Mouse (Mus musculus) left cerebral cortex, adult 18-20 months (tissue): ENCODE data around the gene Retreg1. TPM values are rescaled to one million over a fixed set of nuclear protein-coding genes. Genes with fewer than 3 reads are reported as not detected.
A peak's percentile ranks its signal among the peaks of the same experiment; 100 is the strongest.

Source experiments
- DNase-seq, 2 experiments: peaks; one replicate each; pipeline ENCODE4 v3.0.0; 2021 to 2022; ENCODE audit warnings: low spot score in 2 of 2, mixed read lengths in 1 of 2
- total RNA-seq, 2 experiments: library from RNA; stranded (reverse); gene quantifications; 2 replicates each; pipeline ENCODE4 v1.2.3; 2021

Retreg1 gene
- total RNA-seq, 2 experiments from 2014 or later = 34.4 to 36.1 TPM

- DNase-seq = no peak
These were observed 34.8 kb downstream of the Retreg1 start for GRCm38 (mm10) chr15:25877798-25878197.

- DNase-seq = no peak
These were observed 36.2 kb downstream of the Retreg1 start for GRCm38 (mm10) chr15:25879229-25879628.

DNA sequence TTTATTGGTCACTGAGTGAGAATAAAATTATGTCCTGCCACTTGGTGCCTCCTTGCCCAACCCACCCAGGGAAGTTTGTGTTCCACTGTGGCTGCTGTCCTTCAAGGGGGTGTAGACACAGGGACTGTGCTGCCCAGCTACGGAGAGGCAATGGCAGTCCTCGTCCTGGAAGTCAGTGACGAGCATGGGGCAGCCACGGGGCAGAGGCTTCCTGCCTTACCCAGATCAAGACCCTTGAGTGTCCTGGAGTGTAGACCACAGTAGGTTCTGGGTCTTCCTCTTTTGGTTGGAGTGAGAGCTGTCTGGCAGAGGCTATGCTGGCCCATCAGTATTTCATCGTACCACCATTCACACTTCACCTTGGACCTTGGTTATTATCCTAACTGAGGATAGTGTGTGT lies 37.2 kb downstream of the Retreg1 start:
- no peak for DNase-seq

DNA sequence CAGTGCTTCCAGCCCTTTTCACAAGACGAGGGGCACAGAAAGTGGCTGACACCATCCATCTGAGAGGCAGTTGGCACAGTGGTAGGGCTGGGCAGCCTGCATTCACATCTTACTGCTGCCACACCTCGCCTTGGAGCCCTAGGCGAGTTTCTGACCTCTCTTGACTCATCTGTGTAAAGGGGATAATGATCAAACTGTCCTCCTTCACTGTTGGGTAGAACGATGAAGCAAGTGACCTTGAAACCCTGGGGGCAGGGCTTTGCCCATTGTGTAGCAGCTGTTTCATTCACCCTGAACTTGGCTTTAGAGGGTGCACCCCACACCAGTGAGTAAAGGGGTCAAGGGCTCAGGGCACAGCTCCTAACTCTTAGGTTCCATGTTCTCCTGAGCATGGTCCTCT lies 39.0 kb downstream of the Retreg1 start:
- no peak for DNase-seq

DNA sequence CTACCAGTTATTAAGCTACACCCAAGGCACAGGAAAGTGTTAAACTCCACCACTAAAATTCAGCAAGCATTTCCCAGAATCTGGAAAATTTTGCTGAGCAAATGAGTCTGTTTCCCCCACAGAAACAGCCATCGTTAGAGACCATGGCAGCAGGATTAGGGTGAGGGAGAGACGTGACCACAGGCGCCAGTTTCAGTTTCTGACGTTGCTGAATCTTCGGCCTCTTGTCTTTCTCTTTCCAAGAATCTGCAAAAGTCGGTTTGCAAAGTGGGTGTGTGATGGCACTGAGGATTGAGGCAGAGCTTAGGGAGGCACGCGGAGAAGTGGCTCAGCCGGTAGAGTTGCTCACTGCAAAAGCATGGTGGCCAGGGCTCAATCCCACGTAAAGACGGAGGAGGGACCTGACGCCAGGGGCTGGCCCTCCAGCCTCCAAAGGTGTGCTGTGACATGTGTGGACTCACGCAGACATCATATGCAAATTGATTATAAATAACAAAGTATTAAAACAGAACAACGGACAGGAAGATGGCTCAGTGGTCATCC lies 41.5 kb downstream of the Retreg1 start:
- DNase-seq = no peak

- DNase-seq = peak in 1 of 2 experiments; percentile 42
These were observed 43.6 kb downstream of the Retreg1 start for GRCm38 (mm10) chr15:25886581-25887011.

- DNase-seq = no peak
These were observed 46.9 kb downstream of the Retreg1 start for GRCm38 (mm10) chr15:25889927-25890326.

DNA sequence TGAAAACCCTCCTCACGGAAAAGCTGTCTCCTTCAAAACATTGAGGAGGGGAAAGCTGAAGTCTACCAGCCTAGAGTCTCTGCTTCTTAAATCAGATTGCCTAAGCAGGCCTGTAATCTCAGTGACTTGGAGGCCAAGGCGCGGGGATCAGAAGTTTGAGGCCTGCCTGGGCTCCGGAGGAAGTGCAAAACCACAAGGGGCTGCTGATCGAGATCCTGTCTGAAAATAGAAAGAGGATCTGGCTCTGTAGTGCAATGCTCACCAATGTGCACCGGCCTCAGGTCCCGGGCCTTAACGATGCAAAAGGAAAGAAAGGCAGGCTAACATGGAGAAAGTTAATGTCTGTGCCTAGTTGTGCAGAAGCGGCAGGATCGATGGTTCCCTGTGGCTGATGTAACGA lies 48.6 kb downstream of the Retreg1 start:
- DNase-seq = no peak

- DNase-seq = no peak
These were observed 50.3 kb downstream of the Retreg1 start for GRCm38 (mm10) chr15:25893327-25893726.

DNA sequence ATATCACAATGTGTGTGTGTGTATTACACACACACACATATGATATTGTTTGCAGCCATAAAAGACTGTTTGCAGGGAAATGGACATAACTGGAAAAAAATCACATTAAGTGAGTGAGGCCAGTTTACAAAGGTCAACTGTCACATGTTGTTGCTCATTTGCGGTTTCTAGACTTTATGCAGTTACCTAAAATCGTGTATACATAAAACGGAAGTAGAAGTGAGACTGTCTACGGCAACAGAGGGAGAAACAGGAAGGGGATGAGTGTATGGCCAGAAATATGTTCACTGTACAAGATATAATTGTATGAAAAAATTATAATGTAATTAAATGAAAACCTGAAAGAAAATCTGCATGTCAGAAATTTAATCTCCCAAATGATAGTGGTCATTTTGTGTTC lies 53.8 kb downstream of the Retreg1 start:
- no peak for DNase-seq

DNA sequence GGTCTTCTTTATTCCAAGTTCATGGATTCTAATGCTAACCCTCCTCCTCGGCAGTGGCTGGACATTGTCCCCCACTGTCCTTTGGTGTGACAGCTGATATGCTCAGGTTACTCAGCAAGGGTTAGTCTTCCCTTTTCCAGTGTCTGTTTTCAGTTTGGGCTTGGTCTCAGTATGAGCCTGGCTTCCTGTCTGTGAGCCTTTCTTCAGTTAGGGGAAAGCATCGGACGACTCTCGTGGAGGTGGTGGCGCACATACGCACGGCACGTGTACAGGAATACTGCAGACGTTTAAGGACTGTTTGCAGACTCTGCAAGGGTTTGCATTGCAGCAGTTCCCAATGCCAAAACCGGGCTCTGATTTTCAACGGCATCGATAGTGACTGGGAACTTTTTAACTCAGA lies 54.6 kb downstream of the Retreg1 start:
- no peak for DNase-seq

DNA sequence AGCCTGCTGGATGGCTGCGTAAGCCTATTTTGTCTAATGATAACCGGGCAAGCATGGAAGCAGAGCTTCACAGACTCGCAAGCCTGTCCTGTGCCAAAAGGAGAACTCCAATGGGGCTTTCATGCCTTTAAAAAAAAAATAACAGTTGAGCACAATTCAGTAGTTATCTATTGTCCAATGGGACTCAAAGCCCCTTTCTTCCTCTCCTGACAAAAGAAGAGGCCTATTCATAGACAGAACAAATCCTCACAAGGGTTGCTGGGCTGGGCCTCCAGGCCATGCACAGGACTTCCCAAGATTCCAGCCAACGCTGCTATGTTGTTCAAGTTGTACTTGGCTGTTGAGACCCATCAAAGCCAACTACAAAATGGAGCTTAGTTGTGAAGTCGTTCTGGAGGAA lies 56.0 kb downstream of the Retreg1 start:
- DNase-seq = no peak

GRCm38 (mm10) chr15:25900540-25900939 lies 57.6 kb downstream of the Retreg1 start:
- peak; percentile 68 to 77 for DNase-seq

DNA sequence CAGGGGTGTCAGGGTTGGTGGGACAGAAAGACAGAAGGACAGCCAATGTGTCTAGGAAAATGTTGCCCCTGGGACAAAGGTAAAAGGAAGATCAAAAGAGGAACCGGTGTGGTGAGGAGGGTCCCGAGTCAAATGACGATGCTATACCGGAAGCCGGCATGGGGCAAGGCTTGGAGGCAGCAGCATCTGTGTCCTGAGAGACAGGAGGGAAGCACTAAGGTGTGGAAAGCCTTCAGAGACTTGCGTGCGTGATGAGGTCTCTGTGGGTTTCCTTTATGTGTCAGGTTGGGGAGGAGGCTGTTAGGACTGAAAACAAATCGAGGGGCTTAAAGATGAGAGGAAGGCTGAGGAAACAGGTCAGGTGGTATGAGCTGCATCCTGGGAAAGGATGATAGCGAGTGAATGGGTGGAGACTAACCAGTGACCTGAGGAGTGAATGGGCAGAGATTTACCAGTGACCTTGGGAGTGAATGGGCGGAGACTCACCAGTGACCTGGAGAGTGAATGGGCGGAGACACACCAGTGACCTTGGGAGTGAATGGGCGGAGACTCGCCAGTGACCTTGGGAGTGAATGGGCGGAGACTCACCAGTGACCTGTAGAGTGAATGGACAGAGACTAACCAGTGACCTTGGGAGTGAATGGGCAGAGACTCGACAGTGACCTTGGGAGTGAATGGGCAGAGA lies 60.1 kb downstream of the Retreg1 start:
- no peak for DNase-seq

DNA sequence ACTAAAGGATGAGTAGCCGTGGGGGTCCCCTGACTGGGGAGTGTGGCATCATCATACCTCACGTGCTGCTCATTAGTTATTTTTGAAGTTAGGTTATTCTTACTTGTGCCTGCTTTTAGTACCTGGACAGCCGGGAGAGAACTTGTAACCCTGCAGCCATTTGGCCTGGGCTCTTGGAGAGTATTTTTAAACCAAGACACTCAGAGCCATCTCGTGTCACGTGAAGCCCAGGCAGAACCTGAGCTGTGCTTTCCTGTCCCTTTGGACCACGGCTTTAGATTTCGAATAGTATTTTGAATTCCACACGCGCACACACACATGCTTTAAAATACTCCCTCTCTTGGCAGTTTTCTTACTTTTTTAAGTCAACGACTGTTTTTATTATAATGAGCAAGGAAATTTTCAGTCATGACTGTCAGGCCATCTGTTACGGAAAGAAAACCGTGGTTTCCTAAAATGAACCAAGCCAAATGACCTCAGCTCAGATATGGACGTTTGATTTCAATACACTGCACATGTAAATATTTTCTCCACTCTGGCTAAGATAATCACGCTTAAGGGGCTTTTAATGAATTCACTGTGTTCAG lies 61.5 kb downstream of the Retreg1 start:
- DNase-seq = no peak

- DNase-seq = no peak
These were observed 67.0 kb downstream of the Retreg1 start for GRCm38 (mm10) chr15:25909783-25910494.

DNA sequence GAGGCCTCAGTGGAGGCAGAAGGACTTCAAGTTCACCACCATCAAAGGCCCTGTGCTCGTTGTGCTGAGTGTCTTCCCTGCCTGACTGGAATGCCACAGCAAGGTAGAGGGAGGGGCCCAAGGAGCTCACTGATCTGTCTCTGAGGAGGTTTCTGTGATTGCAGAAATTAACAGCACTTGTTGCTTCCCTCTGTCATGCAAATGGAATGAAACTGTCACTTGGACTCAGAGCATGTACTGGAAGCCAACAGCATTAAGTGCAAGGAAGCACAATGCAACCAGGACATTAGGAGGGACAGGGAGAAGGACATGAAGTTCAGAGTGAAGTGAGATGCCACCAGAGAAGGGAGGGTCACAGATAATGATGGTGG lies 67.5 kb downstream of the Retreg1 start:
- DNase-seq = no peak

DNA sequence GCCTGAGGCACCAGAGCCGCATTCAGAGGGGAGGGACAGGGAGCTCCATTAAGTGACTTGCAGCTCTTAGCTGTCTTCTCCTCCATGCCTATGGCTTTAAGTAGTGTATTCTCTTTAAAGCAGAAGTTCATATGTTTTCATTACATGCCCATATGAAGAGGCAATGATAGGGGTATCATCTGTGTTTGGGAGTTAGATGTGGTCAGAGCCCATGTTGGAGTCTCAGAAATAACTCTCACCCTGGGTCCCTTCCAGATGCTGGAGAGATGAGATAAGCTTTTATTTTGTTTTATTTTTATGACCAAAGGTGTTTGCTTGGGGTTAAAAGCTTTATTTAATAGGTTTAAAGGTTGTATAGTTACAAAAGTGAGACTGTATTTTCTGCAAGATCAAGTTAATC lies 67.9 kb downstream of the Retreg1 start:
- no peak for DNase-seq

DNA sequence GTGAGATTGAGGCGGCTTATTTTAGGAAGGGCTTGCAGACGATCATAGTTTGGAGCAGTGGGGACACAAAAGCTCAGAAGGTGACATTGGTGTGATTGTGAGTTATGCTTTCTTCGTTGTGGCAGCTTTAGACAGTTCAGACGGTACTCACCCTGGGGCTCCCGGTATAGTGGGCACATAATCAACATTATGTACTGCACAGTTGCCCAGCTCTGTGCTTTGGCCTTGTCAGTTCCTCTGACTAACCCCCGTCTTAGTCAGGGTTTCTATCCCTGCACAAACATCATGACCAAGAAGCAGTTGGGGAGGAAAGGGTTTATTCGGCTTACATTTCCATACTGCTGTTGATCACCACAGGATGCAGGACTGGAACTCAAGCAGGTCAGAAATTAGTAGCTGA lies 69.9 kb downstream of the Retreg1 start:
- DNase-seq = no peak

- no peak for DNase-seq
These were observed 70.7 kb downstream of the Retreg1 start for GRCm38 (mm10) chr15:25913659-25914058.

GRCm38 (mm10) chr15:25914160-25914559 lies 71.2 kb downstream of the Retreg1 start:
- no peak for DNase-seq

DNA sequence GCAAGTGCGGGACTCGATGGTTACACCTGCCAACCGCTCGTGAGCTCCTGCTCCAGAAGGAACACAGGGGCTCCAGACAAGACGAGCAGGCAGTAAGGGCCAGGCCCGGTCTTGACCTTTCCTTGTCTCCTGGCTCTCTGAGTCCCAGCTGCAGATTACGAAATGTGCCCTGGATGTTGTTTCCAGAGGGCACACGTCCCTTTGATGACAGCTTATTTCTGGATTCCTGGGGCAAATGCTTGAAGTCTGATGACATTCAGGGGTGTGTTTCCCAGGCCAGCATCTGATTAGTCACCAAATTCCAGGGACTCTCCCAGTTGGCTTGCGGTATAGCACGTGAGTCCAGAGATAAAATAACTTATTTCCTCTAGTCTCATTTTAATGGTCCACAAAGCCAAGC lies 72.0 kb downstream of the Retreg1 start:
- DNase-seq = no peak
